Mouse (Mus musculus): ENCODE measurements at regions not wholly inside any gene's neighbourhood (a gene's known extent, or its start where the extent isn't known, plus 50 kb on each side); places are given as distances from the start of the nearest gene placed in this dataset.

GRCm38 (mm10) chr16:5421591-5421990 lies 165.8 kb upstream of the Eef2kmt start:
- no peak for DNase-seq (ENCODE audit: low spot score)
- no peaks in the 10 kb centered on the region for H3K36me3 ChIP-seq
- no peak overlapping the region for H3K4me3 ChIP-seq
- H3K9me3 ChIP-seq: no peaks in the 10 kb centered on the region
- WGBS: 73% methylated on average over 5 of the region's 5 CpGs
- H3K27me3 ChIP-seq (ENCODE audit: insufficient read depth, poor library complexity, severe bottlenecking): no peaks in the 10 kb centered on the region
- H3K27ac ChIP-seq: no peak overlapping the region
- H3K4me1 ChIP-seq: peaks cover 4% of the 10 kb centered on the region; the same call in 1 of the 2 replicates

GRCm38 (mm10) chr16:5419467-5419866 lies 163.7 kb upstream of the Eef2kmt start:
- Histone ChIP-seq H3K4me1 (peaks cover 4% of the 10 kb centered on the region; the same call in 1 of the 2 replicates), H3K9me3 (no peaks in the 10 kb centered on the region), H3K27me3 (ENCODE audit: insufficient read depth, poor library complexity, severe bottlenecking) (no peaks in the 10 kb centered on the region), H3K27ac (no peak overlapping the region), H3K4me3 (no peak overlapping the region), H3K36me3 (no peaks in the 10 kb centered on the region)
- no peak for DNase-seq (ENCODE audit: low spot score)
- 70% methylated on average over 3 of the region's 3 CpGs for WGBS

- Histone ChIP-seq H3K36me3 (no peaks in the 10 kb centered on the region), H3K9me3 (no peaks in the 10 kb centered on the region), H3K27me3 (ENCODE audit: insufficient read depth, poor library complexity, severe bottlenecking) (no peaks in the 10 kb centered on the region), H3K4me3 (no peak overlapping the region), H3K27ac (no peak overlapping the region), H3K4me1 (peaks cover 4% of the 10 kb centered on the region; the same call in 1 of the 2 replicates)
- 69% methylated on average over 4 of the region's 4 CpGs for WGBS
- no peak for DNase-seq (ENCODE audit: low spot score)
These were observed 162.8 kb upstream of the Eef2kmt start for GRCm38 (mm10) chr16:5418462-5419197.

- H3K27me3 ChIP-seq (ENCODE audit: insufficient read depth, poor library complexity, severe bottlenecking): no peaks in the 10 kb centered on the region
- H3K27ac ChIP-seq: no peak overlapping the region
- H3K4me1 ChIP-seq: no peaks in the 10 kb centered on the region
- no peaks in the 10 kb centered on the region for H3K9me3 ChIP-seq
- no peak for DNase-seq (ENCODE audit: low spot score)
- WGBS: 68% methylated on average over 4 of the region's 4 CpGs
- H3K4me3 ChIP-seq: no peak overlapping the region
- H3K36me3 ChIP-seq: no peaks in the 10 kb centered on the region
These were observed 159.5 kb upstream of the Eef2kmt start for GRCm38 (mm10) chr16:5415310-5415709.

GRCm38 (mm10) chr16:5411819-5412385 lies 156.1 kb upstream of the Eef2kmt start:
- Histone ChIP-seq H3K9me3 (no peaks in the 10 kb centered on the region), H3K4me3 (no peak overlapping the region), H3K27me3 (ENCODE audit: insufficient read depth, poor library complexity, severe bottlenecking) (no peaks in the 10 kb centered on the region), H3K36me3 (no peaks in the 10 kb centered on the region), H3K27ac (no peak overlapping the region), H3K4me1 (no peaks in the 10 kb centered on the region)
- WGBS: 72% methylated on average over 5 of the region's 5 CpGs
- no peak for DNase-seq (ENCODE audit: low spot score)

- Histone ChIP-seq H3K27me3 (ENCODE audit: insufficient read depth, poor library complexity, severe bottlenecking) (peaks cover 8% of the 10 kb centered on the region; the same call in 1 of the 2 replicates), H3K27ac (no peak overlapping the region), H3K36me3 (no peaks in the 10 kb centered on the region), H3K4me1 (no peaks in the 10 kb centered on the region), H3K9me3 (no peaks in the 10 kb centered on the region), H3K4me3 (no peak overlapping the region)
- DNase-seq (ENCODE audit: low spot score): no peak
- 10% methylated on average over 11 of the region's 11 CpGs for WGBS
These were observed 150.9 kb upstream of the Eef2kmt start for GRCm38 (mm10) chr16:5406711-5407110.

GRCm38 (mm10) chr16:5393336-5393735 lies 137.6 kb upstream of the Eef2kmt start:
- DNase-seq (ENCODE audit: low spot score): no peak
- Histone ChIP-seq H3K9me3 (no peaks in the 10 kb centered on the region), H3K27me3 (ENCODE audit: insufficient read depth, poor library complexity, severe bottlenecking) (no peaks in the 10 kb centered on the region), H3K27ac (no peak overlapping the region), H3K36me3 (no peaks in the 10 kb centered on the region), H3K4me1 (no peaks in the 10 kb centered on the region), H3K4me3 (no peak overlapping the region)
- WGBS: 72% methylated on average over 5 of the region's 5 CpGs

- Histone ChIP-seq H3K36me3 (no peaks in the 10 kb centered on the region), H3K27ac (no peak overlapping the region), H3K9me3 (no peaks in the 10 kb centered on the region), H3K4me3 (no peak overlapping the region), H3K27me3 (ENCODE audit: insufficient read depth, poor library complexity, severe bottlenecking) (no peaks in the 10 kb centered on the region), H3K4me1 (0 out of 2 replicates have a peak, but pooled peaks cover 8% of the 10 kb centered on the region)
- WGBS: 58% methylated on average over 4 of the region's 4 CpGs
- no peak for DNase-seq (ENCODE audit: low spot score)
These were observed 127.1 kb upstream of the Eef2kmt start for GRCm38 (mm10) chr16:5382930-5383329.

- Histone ChIP-seq H3K4me1 (0 out of 2 replicates have a peak, but pooled peaks cover 8% of the 10 kb centered on the region), H3K27ac (no peak overlapping the region), H3K27me3 (ENCODE audit: insufficient read depth, poor library complexity, severe bottlenecking) (no peaks in the 10 kb centered on the region), H3K9me3 (no peaks in the 10 kb centered on the region), H3K36me3 (no peaks in the 10 kb centered on the region), H3K4me3 (no peak overlapping the region)
- 21% methylated on average over 6 of the region's 6 CpGs for WGBS
- DNase-seq (ENCODE audit: low spot score): no peak
These were observed 126.6 kb upstream of the Eef2kmt start for GRCm38 (mm10) chr16:5382228-5382884.

- no peak for DNase-seq (ENCODE audit: low spot score)
These were observed 124.8 kb upstream of the Eef2kmt start for GRCm38 (mm10) chr16:5380626-5381025.

GRCm38 (mm10) chr16:5377001-5377400 lies 121.2 kb upstream of the Eef2kmt start:
- Histone ChIP-seq H3K36me3 (no peaks in the 10 kb centered on the region), H3K27me3 (ENCODE audit: insufficient read depth, poor library complexity, severe bottlenecking) (no peaks in the 10 kb centered on the region), H3K9me3 (no peaks in the 10 kb centered on the region), H3K4me3 (no peak overlapping the region), H3K4me1 (no peaks in the 10 kb centered on the region), H3K27ac (no peak overlapping the region)
- WGBS: 81% methylated on average over 3 of the region's 3 CpGs
- no peak for DNase-seq (ENCODE audit: low spot score)

More at GRCm38 (mm10) chr16:5380626-5381025, 124.8 kb upstream of the Eef2kmt start:
- H3K4me1 ChIP-seq: 0 out of 2 replicates have a peak, but pooled peaks cover 8% of the 10 kb centered on the region
- no peaks in the 10 kb centered on the region for H3K9me3 ChIP-seq
- H3K4me3 ChIP-seq: no peak overlapping the region
- H3K27ac ChIP-seq: no peak overlapping the region
- no peaks in the 10 kb centered on the region for H3K27me3 ChIP-seq (ENCODE audit: insufficient read depth, poor library complexity, severe bottlenecking)
- H3K36me3 ChIP-seq: no peaks in the 10 kb centered on the region
- 81% methylated on average over 3 of the region's 3 CpGs for WGBS

- WGBS: 34% methylated on average over 6 of the region's 6 CpGs
- H3K27ac ChIP-seq: no peak overlapping the region
- no peaks in the 10 kb centered on the region for H3K4me1 ChIP-seq
- H3K36me3 ChIP-seq: no peaks in the 10 kb centered on the region
- no peaks in the 10 kb centered on the region for H3K9me3 ChIP-seq
- H3K4me3 ChIP-seq: no peak overlapping the region
- H3K27me3 ChIP-seq (ENCODE audit: insufficient read depth, poor library complexity, severe bottlenecking): no peaks in the 10 kb centered on the region
- DNase-seq (ENCODE audit: low spot score): no peak
These were observed 119.2 kb upstream of the Eef2kmt start for GRCm38 (mm10) chr16:5374818-5375605.
